Mouse (Mus musculus) ES-Bruce4 (cell line): ENCODE data around the gene Hoxd13.

Experiments
- CTCF ChIP-seq: IDR thresholded peaks from one replicate; pipeline ENCODE4 v1.8.1; 2011; ENCODE audit warnings: low read depth, low read length
- POLR2A ChIP-seq: IDR thresholded peaks from one replicate; pipeline ENCODE4 v1.8.1; 2011; ENCODE audit warnings: low read length; ENCODE audit not compliant: insufficient read depth

DNA sequence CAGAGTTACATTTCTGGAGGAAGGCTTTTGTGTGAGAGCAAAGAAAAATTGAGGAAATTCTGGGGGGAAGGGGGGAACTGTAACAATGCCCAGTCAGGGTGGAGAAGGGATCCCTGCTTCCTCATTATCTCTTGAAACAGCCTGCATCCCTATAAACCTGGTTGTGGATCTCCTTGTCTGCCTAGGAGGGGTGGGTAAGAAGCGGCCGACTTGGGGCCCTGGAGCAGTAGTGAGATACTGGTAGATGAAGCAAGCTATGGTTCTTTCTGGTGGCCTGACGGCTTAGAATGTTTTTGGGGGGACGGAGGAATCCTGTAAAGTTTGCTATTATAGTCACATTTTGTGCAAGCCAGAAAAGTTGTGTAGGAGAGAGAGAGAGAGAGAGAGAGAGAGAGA is 25.3 kb downstream of the Hoxd13 start:
- TF ChIP-seq POLR2A = no peak
- no peak for TF ChIP-seq CTCF
